Mouse (Mus musculus) heart, embryonic 16.5 days (tissue): ENCODE results near the gene Ramp2. TPM values are rescaled to one million over a fixed set of nuclear protein-coding genes. Genes with fewer than 3 reads are reported as not detected.

Experiments
- ATAC-seq: fragments of 200-750 bp; cut with Nextera tagmentation; replicated peaks from 2 replicates; pipeline ENCODE4 v1.8.0; 2017; ENCODE audit warnings: moderate number of reproducible peaks; ENCODE audit not compliant: insufficient read depth, low FRiP score; ENCODE audit errors: extremely low read depth
- H3K27ac ChIP-seq: fragments of 300-500 bp; sonication (generic); 2 replicates; pipeline ENCODE4 v1.5.1; 2014; ENCODE audit warnings: mild to moderate bottlenecking, low read length, control low read depth, moderate library complexity
- H3K27me3 ChIP-seq: fragments of 300-500 bp; sonication (generic); 2 replicates; pipeline ENCODE4 v1.6.1; 2014; ENCODE audit warnings: low read length, mixed read lengths; ENCODE audit not compliant: control insufficient read depth, insufficient read depth
- H3K36me3 ChIP-seq: fragments of 300-500 bp; sonication (generic); 2 replicates; pipeline ENCODE4 v1.6.1; 2014; ENCODE audit not compliant: control insufficient read depth, insufficient read depth
- H3K4me1 ChIP-seq: fragments of 300-500 bp; sonication (generic); 2 replicates; pipeline ENCODE4 v1.6.1; 2014; ENCODE audit warnings: low read length, mixed read lengths; ENCODE audit not compliant: control insufficient read depth, insufficient read depth
- H3K4me2 ChIP-seq: fragments of 300-500 bp; sonication (generic); 2 replicates; pipeline ENCODE4 v1.6.1; 2014; ENCODE audit warnings: low read depth, mild to moderate bottlenecking, control low read depth, low read length
- H3K4me3 ChIP-seq: fragments of 300-500 bp; sonication (generic); 2 replicates; pipeline ENCODE4 v1.5.1; 2014; ENCODE audit warnings: mild to moderate bottlenecking, control low read depth, low read length
- H3K9ac ChIP-seq: fragments of 300-500 bp; sonication (generic); 2 replicates; pipeline ENCODE4 v1.6.1; 2014; ENCODE audit warnings: low read length, control low read depth
- H3K9me3 ChIP-seq: fragments of 300-500 bp; sonication (generic); replicated peaks from 2 replicates; pipeline ENCODE4 v1.6.1; 2016; ENCODE audit warnings: low read length; ENCODE audit not compliant: control insufficient read depth
- WGBS: fragments of 180-500 bp; shearing (Covaris S2); extraction: QIAGEN DNeasy Blood & Tissue Kit; methylation state at CpG from one replicate; pipeline ENCODE4 v1.1.7; 2014; 5-methylcytosine and 5-hydroxymethylcytosine counted together
- polyA plus RNA-seq: library from polyadenylated mRNA; unstranded; fragments of >200 nt; fragmentation: Nextera tagmentation; extraction: Ambion mirVana; gene quantifications from 2 replicates; pipeline ENCODE4 v1.2.1, GENCODE M21; 2015

Ramp2 gene
- polyA plus RNA-seq, 1 experiment from 2014 or later = 203 TPM

DNA sequence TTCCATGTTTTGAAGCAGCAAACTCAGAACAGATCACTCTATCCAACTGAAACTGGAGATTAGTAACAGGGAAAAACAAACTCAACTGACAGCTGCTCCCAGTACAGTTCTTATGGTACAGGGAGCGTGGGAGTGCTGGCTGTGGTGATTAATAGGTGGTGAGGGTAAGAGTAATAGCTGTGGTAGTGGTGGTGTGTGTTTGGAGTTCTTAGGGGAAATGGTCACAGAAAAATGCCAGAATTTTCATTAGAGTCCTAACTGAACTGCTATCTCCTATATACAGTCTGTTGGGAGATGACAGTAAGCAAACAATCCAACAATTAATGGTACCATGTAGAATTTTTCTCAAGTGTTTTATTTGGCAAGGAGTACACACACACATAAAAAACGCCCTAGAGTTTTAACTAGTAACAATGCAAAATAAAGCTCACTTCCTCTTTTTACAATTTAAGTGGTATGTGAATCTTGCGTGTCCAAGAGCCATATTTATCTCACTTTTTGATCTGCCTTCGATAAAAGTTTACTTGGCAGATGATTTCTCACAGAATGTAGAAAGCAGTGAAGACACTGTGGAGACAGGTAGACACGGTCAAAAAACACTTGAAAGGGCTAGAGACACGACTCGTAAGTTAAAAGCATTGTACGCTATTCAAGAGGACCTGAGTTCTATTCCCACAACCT lies 24.4 kb upstream of the Ramp2 start:
- H3K9ac ChIP-seq = no peak overlapping the region
- ATAC-seq = no peak
- H3K27ac ChIP-seq = peak overlapping the region; percentile 62
- 69% methylated on average over 8 of the region's 8 CpGs for WGBS
- no peaks in the 10 kb centered on the region for H3K36me3 ChIP-seq
- H3K4me1 ChIP-seq = peaks cover 12% of the 10 kb centered on the region
- no peaks in the 10 kb centered on the region for H3K27me3 ChIP-seq
- H3K9me3 ChIP-seq = no peaks in the 10 kb centered on the region
- no peak overlapping the region for H3K4me3 ChIP-seq
- no peak overlapping the region for H3K4me2 ChIP-seq

DNA sequence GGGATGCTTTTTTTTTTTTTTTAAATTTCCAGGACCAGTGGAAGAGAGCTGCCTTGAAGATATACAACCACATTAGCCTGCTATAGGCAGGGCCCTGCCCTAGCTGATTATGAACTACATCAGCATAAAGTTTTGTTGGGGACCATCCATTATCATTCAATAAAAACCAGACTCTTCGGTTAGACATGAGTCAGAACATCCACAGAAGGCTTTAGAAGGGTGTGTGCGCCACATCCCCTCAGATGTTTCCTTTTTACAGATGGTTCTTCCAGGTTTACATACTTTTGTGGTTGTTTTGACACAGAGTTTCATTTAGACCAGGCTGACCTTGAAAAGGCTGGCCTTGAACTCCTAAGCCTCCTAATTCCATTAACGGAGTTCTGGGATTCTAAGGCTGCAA lies 21.5 kb upstream of the Ramp2 start:
- no peak overlapping the region for H3K4me2 ChIP-seq
- peaks cover 13% of the 10 kb centered on the region for H3K4me1 ChIP-seq
- H3K9ac ChIP-seq = no peak overlapping the region
- 64% methylated on average over 3 of the region's 3 CpGs for WGBS
- ATAC-seq = no peak
- no peaks in the 10 kb centered on the region for H3K9me3 ChIP-seq
- H3K27ac ChIP-seq = no peak overlapping the region
- H3K4me3 ChIP-seq = no peak overlapping the region
- H3K36me3 ChIP-seq = no peaks in the 10 kb centered on the region
- H3K27me3 ChIP-seq = 0 out of 2 replicates have a peak, but pooled peaks cover 2% of the 10 kb centered on the region

DNA sequence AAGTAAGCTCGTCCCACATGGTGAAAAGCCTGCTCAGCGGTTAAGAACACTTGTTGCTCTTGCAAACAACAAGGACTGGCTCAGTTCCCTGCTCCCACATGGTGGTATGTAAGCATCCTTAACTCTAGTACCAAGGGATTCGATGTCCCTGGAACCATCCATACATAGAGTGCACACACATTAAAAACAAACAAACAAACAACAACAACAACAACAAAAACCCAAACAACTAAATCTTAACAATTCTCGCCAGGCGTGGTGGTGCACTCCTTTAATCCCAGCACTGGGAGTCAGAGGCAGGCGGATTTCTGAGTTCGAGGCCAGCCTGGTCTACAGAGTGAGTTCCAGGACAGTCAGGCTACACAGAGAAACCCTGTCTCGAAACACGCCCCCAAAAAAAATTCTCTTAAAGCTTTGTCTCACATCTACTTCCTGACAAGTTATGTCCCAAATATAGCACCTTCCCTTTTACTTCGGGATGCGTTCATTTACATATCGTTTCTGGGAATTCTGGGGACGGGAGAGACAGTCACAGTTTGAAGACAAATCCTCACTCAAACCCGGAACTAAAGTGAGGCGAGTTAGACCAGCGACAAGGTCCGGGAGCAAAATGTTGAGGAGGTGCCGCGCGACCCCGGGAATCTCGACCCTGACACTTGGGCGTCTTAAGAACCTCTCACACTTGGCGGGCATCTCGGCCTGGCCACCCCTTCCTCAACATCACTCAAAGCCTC lies 20.3 kb upstream of the Ramp2 start:
- ATAC-seq = no peak
- H3K36me3 ChIP-seq = no peaks in the 10 kb centered on the region
- peak overlapping the region; percentile 65 for H3K4me2 ChIP-seq
- peak overlapping the region; percentile 80 for H3K4me3 ChIP-seq
- H3K9me3 ChIP-seq = no peaks in the 10 kb centered on the region
- H3K27ac ChIP-seq = peak overlapping the region; percentile 73
- H3K9ac ChIP-seq = peak overlapping the region; percentile 89
- 17% methylated on average over 25 of the region's 25 CpGs for WGBS
- H3K27me3 ChIP-seq = 0 out of 2 replicates have a peak, but pooled peaks cover 3% of the 10 kb centered on the region
- H3K4me1 ChIP-seq = peaks cover 20% of the 10 kb centered on the region

DNA sequence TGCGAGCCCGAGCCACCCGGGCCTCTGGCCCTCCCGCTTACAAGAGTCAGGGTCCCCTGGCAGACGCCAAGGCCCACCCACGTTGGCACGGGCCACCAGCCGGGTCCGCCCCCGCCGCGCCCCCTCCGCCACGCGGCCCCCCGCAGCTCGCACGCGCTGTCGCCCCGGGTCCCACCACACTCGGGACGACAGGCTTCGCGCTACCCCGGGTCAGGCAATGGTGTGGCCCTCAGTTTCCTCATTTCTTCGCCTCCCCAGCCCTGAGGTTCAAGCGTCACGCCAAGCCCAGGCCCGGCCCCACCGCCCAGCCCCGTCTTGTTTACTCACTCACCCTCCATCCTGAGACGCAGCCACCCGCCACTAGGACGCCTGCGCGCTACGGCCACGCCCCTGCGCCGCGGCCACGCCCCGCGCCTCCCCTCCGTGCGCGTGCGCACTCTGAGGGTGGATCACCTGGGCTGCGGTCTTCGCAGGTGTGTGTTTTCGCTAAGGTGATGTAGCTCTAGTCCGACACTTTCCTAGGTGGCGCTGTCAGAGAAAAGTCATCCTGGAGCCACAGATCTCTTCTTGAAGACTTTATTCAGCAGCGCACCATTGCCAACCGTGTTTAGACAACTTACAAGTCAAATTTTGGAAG lies 19.6 kb upstream of the Ramp2 start, which contains the start of gene Ezh1:
TSS of gene Ezh1 (minus strand) at position 399 of the 637 bp plus-strand sequence.
- Histone ChIP-seq H3K9me3 (no peaks in the 10 kb centered on the region), H3K4me1 (peaks cover 18% of the 10 kb centered on the region), H3K4me2 (peak within 1 kb of the TSS; percentile 65), H3K4me3 (peak within 1 kb of the TSS; percentile 80), H3K9ac (peak within 1 kb of the TSS; percentile 89), H3K27me3 (0 out of 2 replicates have a peak, but pooled peaks cover 3% of the 10 kb centered on the region), H3K27ac (peak within 1 kb of the TSS; percentile 73), H3K36me3 (no peaks in the 10 kb centered on the region)
- peak; percentile 93 for ATAC-seq
- WGBS = 1% methylated on average over 56 of the region's 56 CpGs

DNA sequence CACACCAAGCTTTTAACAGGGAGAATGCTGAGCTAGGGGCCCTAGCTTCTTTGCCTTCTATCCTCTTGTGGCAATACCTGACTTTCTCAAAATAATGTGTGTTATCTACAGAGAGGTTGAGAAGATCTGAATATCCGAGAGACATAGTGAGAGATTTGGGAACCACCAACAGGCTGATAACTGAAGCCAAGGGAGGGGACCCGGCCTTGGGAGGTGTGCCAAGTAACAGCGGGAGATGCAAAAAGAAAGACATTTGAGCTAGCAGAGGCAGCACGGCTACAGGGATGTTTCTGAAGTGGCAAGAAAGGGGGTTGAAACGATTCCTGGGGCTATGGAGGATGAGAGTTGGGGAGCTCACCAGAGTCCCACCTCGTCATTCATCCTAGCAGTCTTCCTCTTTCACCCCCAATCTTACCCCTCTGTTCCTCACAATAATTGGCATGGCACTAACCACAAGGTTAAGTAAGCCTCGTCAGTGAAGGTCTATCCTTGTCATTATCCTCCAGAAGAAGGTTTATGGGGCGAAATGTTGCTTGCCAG lies 16.4 kb upstream of the Ramp2 start:
- Histone ChIP-seq H3K9ac (0 out of 2 replicates have a peak overlapping the region, but pooled peaks have one; percentile 1), H3K4me3 (no peak overlapping the region), H3K4me2 (no peak overlapping the region), H3K4me1 (peaks cover 25% of the 10 kb centered on the region), H3K36me3 (no peaks in the 10 kb centered on the region), H3K27ac (peak overlapping the region; percentile 92), H3K9me3 (no peaks in the 10 kb centered on the region), H3K27me3 (0 out of 2 replicates have a peak, but pooled peaks cover 3% of the 10 kb centered on the region)
- no peak for ATAC-seq
- WGBS = 17% methylated on average over 8 of the region's 8 CpGs

GRCm38 (mm10) chr11:101230061-101230511 lies 15.7 kb upstream of the Ramp2 start:
- no peak overlapping the region for H3K4me3 ChIP-seq
- H3K36me3 ChIP-seq = no peaks in the 10 kb centered on the region
- peak overlapping the region; percentile 92 for H3K27ac ChIP-seq
- 0 out of 2 replicates have a peak, but pooled peaks cover 3% of the 10 kb centered on the region for H3K27me3 ChIP-seq
- no peak for ATAC-seq
- peaks cover 24% of the 10 kb centered on the region for H3K4me1 ChIP-seq
- no peak overlapping the region for H3K4me2 ChIP-seq
- H3K9me3 ChIP-seq = no peaks in the 10 kb centered on the region
- 38% methylated on average over 2 of the region's 2 CpGs for WGBS
- H3K9ac ChIP-seq = no peak overlapping the region

GRCm38 (mm10) chr11:101230526-101230925 lies 15.3 kb upstream of the Ramp2 start:
- 28% methylated on average over 5 of the region's 5 CpGs for WGBS
- no peak overlapping the region for H3K4me3 ChIP-seq
- no peaks in the 10 kb centered on the region for H3K9me3 ChIP-seq
- H3K27ac ChIP-seq = peak overlapping the region; percentile 92
- peaks cover 20% of the 10 kb centered on the region for H3K4me1 ChIP-seq
- peak overlapping the region; percentile 58; the same call in 1 of the 2 replicates for H3K9ac ChIP-seq
- 0 out of 2 replicates have a peak, but pooled peaks cover 3% of the 10 kb centered on the region for H3K27me3 ChIP-seq
- H3K36me3 ChIP-seq = no peaks in the 10 kb centered on the region
- H3K4me2 ChIP-seq = peak overlapping the region; percentile 59
- ATAC-seq = no peak

DNA sequence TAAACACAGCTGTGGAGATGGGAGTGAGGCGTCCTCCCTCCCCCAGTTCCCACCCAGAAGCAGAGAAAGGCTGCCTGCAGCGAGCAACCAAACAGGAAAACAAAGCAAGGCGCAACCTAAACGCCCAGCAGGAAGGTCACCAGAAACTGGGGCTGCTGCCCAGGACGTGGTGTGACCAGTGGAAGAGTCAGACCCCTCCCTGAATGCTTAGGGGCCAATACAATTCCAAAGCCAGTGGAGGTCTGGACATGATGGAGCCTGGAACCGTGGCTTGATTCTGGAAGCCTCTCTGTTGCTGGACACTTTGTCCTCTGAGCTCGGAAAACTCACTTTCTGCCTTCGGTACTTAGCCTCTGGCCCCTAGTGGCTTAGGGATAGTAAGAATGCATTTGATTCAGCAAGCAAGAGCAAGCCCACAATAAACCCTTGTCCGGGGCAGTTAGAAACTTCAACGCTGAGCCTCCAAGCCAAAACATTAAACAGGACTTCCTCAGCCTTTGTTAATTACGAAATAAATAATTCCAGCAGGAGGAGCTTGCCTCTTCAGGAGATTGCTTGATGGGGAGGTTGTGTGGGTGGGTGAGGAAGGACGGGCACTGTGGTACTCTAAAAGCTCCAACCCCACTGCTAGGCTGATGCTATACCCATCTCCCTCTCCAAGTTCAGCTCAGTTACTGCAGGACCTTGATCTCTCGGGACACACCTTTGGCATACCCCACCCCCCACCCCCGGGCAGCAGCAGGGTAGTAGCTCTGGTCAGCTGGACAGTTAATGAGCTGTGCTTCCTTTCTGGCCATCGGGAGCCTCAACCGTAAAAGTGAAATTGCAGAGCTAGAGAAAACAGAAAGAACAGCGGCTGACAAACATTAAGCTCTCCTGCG lies 14.6 kb upstream of the Ramp2 start:
- Histone ChIP-seq H3K4me3 (peak overlapping the region; percentile 31), H3K9ac (peak overlapping the region; percentile 58), H3K9me3 (no peaks in the 10 kb centered on the region), H3K27me3 (0 out of 2 replicates have a peak, but pooled peaks cover 3% of the 10 kb centered on the region), H3K4me1 (peaks cover 20% of the 10 kb centered on the region), H3K4me2 (peak overlapping the region; percentile 59), H3K27ac (peak overlapping the region; percentile 92), H3K36me3 (no peaks in the 10 kb centered on the region)
- 0 out of 2 replicates have a peak, but pooled peaks have one; percentile 24 for ATAC-seq
- WGBS = 11% methylated on average over 18 of the region's 18 CpGs
